Mouse (Mus musculus): ENCODE results near the gene Grik3.

GRCm38 (mm10) chr4:125518861-125519260 is 28.4 kb downstream of the Grik3 start:
- TF ChIP-seq SIN3A (IDR thresholded peaks at IDR 0.05; ENCODE audit: low read length) (no peak), EP300 (IDR thresholded peaks at IDR 0.05; ENCODE audit: low read depth in 1 of 2, low read length in 2 of 2) (no peak)

Data from MEL (cell line).